Mouse (Mus musculus): Measurements from ENCODE around the gene B3gat3.

The B3gat3 gene

GRCm38 (mm10) chr19:8897865-8898495 is 22.2 kb upstream of the B3gat3 start, which contains the start of gene Ganab:
TSS of gene Ganab (plus strand) at chr19:8898071.
- peak; percentile 97 to 98 for DNase-seq (ENCODE audit: inconsistent age in 2 of 2, low spot score in 1 of 2)

- no peak for DNase-seq (ENCODE audit: inconsistent age in 2 of 2, low spot score in 1 of 2)
Measured at GRCm38 (mm10) chr19:8898576-8898975, 21.6 kb upstream of the B3gat3 start.

DNA sequence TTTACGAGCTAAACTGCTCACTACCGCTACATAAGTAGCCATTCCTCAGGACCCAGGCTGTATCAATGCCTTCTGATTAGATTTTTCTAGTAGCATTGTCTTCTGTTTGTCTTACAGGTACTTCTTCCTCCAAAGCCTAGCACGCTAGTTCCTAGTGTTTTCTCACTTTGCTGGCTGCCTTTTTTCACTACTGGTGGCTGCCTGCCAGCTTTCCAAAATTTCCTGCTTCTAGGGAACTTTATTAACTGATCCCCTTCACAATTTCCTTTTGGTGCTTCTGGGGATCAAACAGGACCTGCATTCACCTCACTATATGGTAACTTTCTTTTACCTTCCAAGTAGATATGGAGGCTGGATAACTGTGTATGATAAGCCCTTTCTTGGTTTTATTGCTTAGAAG is 21.1 kb upstream of the B3gat3 start:
- DNase-seq (ENCODE audit: inconsistent age in 2 of 2, low spot score in 1 of 2), result peak in 1 of 2 experiments; percentile 51

DNA sequence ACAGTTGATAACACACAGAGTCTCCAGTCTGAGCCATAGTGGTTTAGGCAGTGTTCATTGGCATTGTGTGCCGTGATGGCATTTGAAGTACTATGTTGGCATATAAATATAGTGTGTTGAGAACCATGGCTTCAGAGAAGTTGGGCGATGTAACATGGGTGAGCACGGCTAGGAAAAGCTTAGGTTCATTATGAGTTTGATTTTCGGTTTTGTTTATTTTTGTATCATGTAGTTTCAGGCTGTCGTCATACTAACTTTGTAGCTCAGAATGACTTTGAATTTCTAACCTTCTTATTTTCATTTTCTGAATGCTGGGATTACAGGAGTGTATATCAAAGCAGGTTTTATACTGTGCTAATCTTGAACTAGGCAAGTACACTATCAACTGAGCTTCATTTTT is 16.8 kb upstream of the B3gat3 start:
- no peak for DNase-seq (ENCODE audit: inconsistent age in 2 of 2, low spot score in 1 of 2)

GRCm38 (mm10) chr19:8908531-8908930 is 11.6 kb upstream of the B3gat3 start:
- DNase-seq (ENCODE audit: inconsistent age in 2 of 2, low spot score in 1 of 2), result no peak

DNA sequence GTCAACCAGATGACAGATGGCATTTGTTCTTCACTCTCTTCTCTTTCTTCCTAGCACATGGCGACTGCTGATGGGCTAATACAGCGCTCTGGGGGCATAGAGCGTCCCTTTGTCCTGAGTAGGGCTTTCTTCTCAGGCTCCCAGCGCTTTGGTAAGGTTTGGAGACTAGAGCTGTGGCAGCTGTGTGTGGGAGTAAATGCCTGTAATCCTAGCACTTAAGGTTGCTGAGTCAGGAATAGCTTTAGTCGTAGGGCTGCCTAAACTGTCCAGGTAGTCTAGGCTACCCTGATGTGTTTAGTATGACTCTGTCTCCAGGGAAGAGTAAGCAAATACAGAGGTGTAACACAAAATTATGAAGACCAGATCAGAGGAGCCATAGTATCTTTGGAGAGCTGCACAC is 8.4 kb upstream of the B3gat3 start:
- DNase-seq (ENCODE audit: inconsistent age in 2 of 2, low spot score in 1 of 2), result no peak

DNA sequence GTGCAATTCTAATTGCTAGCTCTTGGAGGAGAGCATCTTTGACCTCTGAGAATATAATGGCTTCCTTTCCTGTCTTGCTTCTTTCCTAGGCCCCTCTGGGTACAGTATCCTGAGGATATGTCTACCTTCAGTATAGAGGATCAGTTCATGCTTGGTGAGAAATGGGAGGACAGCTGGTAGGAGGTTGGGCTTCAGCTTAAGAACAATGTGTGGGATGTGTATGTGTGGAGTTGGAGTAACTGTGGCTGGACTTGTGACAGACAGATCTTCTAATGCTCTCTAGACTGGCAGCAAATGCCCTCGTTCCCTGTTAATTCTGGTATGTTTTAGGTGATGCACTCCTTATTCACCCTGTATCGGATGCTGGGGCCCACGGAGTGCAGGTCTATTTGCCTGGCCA is 6.0 kb upstream of the B3gat3 start:
- DNase-seq (ENCODE audit: inconsistent age in 2 of 2, low spot score in 1 of 2), result no peak

DNA sequence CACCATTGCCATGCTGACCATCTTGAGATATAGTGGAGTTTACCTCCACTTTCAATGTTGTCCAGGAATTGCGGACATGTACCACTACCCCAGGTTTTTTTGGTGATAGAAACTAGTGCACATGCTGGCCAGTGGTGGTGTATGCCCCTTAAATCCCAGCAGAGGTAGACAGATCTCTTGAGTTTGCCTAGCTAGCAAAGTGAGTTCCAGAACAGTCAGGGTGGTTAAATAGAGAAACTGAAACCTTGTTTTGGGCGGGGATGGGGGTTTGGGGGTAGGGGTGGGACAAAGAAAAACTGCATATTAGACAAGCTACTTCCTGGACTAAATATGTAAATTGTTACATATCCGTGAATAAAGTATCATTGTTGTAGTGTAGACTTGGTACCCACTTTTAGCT is 1.2 kb upstream of the B3gat3 start:
- DNase-seq (ENCODE audit: inconsistent age in 2 of 2, low spot score in 1 of 2), result no peak

DNA sequence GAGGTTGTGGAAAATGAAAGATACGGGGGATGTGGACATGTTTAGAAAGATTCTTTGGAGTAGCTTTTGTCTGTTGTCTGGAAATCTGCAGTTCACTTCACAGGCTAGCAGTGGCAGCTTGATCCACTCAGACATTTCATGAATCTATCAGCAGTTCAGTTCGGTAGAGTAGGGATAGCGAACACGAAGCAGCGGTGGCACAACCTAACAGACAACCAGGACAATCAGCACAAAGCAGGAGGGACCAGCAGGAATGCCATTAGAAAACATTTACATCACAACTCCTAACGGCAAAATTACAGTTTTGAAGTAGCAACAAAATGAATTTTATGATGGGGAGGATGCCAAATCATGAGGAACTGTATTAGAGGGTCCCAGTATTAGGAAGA is 496 bp upstream of the B3gat3 start:
- DNase-seq (ENCODE audit: inconsistent age in 2 of 2, low spot score in 1 of 2), result no peak

DNA sequence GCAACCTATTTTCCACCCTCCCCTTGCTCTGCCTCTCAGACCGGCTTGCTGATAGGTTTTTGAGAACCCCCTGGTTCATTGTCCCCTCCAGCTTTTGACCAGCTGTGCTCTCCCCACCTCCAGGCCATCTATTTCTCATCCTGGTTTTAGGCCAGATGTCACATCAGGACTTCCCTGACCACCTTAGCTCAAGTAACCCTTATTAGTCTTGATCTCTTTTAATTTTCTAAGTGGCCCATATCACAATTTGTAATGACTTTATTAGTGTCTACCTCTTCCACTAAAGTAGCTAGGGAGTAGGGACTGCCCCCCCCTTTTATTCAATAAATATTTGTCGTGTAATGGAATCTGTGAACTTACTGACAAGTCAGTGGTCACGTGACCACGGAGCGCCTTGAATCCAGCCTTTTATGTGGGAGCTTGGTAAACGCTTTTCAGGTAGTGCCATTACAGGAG is 690 bp downstream of the B3gat3 start:
- peak; percentile 32 to 85 for DNase-seq (ENCODE audit: inconsistent age in 2 of 2, low spot score in 1 of 2)

DNA sequence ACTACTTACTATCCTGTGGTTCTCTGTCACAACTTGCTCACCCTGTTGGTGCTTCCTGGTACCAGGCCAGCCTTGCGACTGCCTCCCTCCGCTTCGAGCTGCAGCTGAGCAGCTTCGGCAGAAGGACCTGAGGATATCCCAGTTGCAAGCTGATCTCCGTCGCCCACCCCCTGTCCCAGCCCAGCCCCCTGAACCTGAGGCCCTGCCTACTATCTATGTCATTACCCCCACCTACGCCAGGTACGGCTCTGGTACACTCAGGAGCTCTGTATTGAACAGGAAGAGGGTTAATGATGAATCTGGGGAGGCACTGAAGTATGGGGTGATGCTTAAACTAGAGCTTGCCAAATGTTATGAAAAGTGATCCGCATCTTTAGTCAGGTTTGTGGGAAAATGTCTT is 1.6 kb downstream of the B3gat3 start:
- peak in 1 of 2 experiments; percentile 17 for DNase-seq (ENCODE audit: inconsistent age in 2 of 2, low spot score in 1 of 2)

DNA sequence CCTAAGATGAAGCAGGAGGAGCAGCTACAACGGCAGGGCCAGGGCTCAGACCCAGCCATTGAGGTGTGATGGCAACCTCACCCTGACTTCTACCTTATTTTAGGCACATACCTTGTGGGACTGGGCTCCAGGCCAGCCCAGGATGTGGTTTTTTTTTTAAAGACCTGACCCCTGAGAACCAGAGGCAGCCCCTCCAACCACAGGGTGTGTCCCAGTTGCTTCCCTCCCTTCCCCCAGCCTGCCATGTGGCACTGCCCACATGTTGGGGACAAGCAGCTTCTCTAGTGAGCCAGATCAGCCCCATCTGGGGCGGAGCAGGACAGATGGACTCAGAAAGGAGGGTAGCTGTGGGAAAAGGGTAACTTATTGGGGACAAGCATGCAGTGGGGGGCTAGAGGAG is 6.6 kb downstream of the B3gat3 start:
- peak in 1 of 2 experiments; percentile 18 for DNase-seq (ENCODE audit: inconsistent age in 2 of 2, low spot score in 1 of 2)

DNA sequence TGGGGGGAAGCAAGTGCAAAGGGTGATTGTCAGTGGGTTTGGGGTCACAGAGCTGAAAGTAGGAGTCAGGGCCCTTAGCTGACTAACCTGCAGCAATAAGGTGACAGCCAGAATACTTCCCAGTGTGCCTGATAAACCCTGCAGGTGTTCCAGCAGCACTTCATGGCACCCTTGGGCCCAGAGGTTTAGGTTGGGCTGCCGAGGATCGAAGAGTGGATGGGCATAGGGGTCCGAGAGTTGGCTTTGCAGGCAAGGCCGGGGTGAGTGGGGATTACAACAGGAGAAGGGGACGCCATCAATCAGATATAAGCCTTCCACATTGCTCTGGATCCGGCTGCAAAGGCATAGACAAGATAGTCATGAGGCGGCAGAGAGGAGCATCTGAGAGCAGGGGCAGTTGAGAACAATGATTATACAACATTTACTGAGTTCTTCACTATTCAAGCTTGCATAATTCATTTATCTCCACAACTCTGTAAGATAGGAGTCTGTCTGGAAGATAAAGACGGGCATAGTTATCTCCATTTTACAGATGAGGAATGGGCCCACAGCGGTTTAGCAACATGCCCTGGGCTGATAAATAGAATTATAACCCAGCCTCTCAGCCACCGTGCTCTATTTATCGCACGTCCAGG is 7.8 kb downstream of the B3gat3 start:
- peak; percentile 21 to 50 for DNase-seq (ENCODE audit: inconsistent age in 2 of 2, low spot score in 1 of 2)

- DNase-seq (ENCODE audit: inconsistent age in 2 of 2, low spot score in 1 of 2), result no peak
Measured at GRCm38 (mm10) chr19:8928689-8929223, 8.6 kb downstream of the B3gat3 start.

- DNase-seq (ENCODE audit: inconsistent age in 2 of 2, low spot score in 1 of 2), result peak; percentile 96 to 99
Measured at GRCm38 (mm10) chr19:8929224-8930088, 9.3 kb downstream of the B3gat3 start, which contains the start of the genes Rom1 and Eml3. TSS of gene Rom1 (minus strand) at chr19:8929356. TSS of gene Eml3 (plus strand) at chr19:8929552.

GRCm38 (mm10) chr19:8930117-8930516 is 9.9 kb downstream of the B3gat3 start:
- DNase-seq (ENCODE audit: inconsistent age in 2 of 2, low spot score in 1 of 2), result no peak

GRCm38 (mm10) chr19:8930771-8931170 is 10.6 kb downstream of the B3gat3 start:
- DNase-seq (ENCODE audit: inconsistent age in 2 of 2, low spot score in 1 of 2), result no peak

- no peak for DNase-seq (ENCODE audit: inconsistent age in 2 of 2, low spot score in 1 of 2)
Measured at GRCm38 (mm10) chr19:8936736-8937135, 16.6 kb downstream of the B3gat3 start.

GRCm38 (mm10) chr19:8940526-8941133 is 20.5 kb downstream of the B3gat3 start:
- DNase-seq (ENCODE audit: inconsistent age in 2 of 2, low spot score in 1 of 2), result peak in 1 of 2 experiments; percentile 17

DNA sequence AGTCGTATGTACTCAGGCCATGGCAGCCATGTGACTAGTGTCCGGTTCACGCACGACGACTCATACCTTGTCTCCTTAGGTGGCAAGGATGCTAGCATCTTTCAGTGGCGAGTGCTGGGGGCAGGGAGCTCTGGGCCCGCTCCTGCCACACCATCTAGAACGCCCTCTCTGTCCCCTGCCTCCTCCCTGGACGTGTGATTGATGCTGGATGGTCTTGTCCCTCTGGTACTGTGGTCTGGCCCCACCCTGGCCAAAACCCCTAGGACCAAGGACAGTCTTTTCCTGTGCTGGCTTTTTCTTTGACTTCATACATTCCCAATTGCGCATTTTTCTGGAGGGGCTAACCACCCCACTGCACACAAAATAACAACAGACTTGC is 21.0 kb downstream of the B3gat3 start:
- peak in 1 of 2 experiments; percentile 38 for DNase-seq (ENCODE audit: inconsistent age in 2 of 2, low spot score in 1 of 2)
